Mouse (Mus musculus) right cerebral cortex, postnatal 25 days (tissue): ENCODE results near the gene Tmprss12.
"Not testable (repeated sequence)": the region's sequence is repeated elsewhere in the genome, so short reads cannot be mapped to it uniquely, and the experiment has no call there.

ENCODE experiments used
- DNase-seq: peaks from one replicate; pipeline ENCODE4 v3.0.0; 2022

The Tmprss12 gene

DNA sequence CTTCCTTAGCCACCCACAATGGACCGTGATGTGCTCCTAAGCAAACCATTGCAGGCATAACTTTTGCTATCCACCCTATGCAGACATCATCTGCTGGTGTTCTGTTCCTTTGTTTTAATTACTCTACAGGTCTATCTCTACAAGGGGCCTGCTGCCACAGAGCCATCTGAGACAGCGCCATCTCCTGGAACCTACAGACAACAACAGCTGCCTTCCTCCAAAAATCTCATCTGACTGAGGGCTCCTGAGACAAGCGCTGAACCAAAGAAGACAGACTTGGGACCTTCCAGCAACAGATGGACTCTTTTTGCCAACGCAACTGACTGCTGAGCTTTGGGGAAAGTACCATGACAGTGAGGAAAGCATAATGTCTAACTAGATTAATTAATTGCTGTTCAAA is 47.5 kb downstream of the Tmprss12 start:
- DNase-seq = not testable (repeated sequence)

DNA sequence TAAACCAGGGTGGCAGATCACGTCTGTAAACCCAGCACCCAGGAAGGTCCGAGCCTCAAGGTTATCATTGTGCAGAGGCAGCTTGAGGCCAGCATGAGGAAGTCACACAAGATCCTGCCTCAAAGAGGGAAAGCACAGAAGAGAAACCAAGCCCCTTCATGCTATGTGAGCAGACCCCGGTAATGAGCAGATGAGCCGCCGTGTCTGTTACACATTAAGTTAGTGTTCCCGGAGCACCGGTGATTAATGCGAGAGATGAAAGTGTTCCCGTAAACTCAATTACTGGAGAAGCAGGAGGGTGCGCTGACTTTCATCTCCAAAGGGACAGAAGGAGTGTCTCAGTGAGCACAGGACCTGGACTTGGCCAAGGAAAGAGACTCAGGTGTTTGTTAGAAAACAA is 48.7 kb downstream of the Tmprss12 start:
- DNase-seq = not testable (repeated sequence)

DNA sequence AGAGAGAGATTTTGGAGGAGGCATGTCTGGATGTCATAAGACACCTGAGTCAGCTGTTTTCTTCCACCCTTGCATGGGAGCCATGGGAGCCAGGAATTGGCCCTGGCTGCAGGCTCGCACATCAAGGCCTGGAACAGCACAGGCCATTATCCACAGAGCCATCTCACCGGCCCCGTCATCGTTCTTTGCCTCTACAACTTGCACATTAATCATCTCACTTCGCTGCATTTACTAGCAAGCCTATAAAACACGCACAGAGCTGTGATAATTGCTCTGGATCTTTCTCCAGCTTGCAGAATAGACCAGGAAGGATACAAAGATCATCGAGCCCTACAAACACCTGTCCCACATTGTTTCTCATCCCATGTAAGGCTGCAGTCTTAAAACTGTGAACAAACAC is 50.1 kb downstream of the Tmprss12 start:
- DNase-seq = no peak

GRCm38 (mm10) chr15:100332077-100332961 is 51.7 kb downstream of the Tmprss12 start:
- DNase-seq = not testable (repeated sequence)

DNA sequence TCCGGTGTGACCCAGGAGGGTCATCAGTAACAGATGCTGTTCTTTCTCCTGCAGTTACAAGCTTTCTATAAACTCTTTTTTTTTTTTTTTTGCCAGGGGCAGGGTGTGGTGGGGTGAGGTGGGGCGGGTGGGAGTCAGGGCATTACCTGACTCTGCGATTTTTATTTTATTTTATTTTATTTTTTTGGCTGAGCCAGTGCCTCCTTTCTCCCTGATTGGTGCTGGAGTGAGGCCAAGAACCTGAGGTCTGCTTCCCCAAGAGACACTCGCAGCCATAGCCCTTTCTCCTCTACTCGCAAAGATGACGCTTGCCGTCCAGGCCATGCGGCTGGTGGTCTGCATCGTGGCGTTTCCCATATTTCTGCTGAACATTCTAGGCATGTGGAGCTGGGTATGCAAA is 54.0 kb downstream of the Tmprss12 start, which contains the start of gene Mettl7a3:
Gene Mettl7a3 (plus strand): TSS at position 301 of the 400 bp plus-strand sequence.
- DNase-seq = no peak

DNA sequence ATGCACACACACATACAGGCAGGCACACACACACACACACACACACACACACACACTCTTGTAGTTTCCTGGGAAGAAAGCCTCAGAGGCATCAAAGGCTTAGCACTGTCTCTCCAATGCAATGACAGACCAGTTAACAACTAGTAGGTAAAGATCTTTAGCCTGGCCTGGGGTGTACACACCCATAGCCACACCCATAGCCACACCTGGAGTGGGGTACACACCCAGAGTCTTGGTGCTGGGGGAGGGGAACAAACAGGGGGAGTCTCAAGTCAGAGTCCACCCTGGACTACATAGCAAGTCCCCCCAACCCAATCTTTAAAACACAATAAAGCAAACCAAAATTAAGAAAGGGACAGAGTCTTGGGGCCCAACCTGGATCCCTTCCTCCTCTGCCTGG is 56.7 kb downstream of the Tmprss12 start:
- DNase-seq = not testable (repeated sequence)

DNA sequence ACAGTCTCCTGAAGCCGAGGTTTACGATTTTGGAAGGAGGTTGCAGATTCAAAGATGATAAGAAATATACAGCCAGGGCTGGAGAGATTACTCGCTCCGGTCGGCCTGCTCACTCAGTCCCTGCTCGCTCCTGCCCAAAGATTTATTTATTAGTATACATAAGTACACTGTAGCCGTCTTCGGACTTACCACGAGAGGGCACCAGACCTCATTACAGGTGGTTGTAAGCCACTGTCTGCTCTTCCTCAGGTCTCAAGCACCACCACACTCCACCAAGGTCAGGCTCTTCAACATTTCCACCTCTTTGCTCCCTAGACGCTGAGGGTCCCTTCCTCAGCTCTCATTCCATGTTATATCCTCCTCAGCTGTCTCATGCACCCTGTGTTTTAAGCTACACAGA is 57.2 kb downstream of the Tmprss12 start:
- DNase-seq = not testable (repeated sequence)

DNA sequence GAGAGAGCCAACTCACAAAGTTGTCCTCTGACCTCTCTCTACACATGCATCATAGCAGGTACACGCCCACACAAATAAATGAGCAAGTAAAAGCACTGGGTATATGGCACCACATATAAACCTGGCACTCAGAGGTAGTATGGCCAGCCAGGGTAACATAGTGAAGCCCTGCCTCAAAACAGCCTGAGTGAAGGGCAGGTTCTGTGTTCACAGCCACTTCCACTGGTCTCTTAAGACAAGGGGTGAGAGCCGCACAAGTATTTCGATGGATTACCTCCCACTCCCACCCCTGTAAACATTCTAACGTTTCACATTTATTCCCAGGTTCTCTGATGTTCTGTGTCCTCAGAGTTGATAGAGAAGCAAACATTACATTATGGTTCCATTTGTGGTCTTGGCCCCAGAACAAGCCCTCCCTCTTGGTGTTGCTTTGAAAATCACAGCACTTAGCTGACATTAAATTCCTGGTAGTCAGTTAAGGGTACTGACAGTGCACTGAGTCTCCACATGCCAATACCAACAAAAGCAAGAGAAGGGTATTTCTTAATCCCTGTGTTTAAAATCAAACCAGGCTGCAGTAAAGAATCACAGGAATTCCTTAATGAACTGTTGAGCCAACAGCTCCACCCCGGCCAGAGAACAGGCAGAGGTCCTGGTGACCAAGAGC is 60.8 kb downstream of the Tmprss12 start:
- DNase-seq = not testable (repeated sequence)
